Mouse (Mus musculus) C2C12 (cell line): ENCODE measurements around the gene Kcnk2.

Experiments used
- CTCF ChIP-seq: IDR thresholded peaks from one replicate; pipeline ENCODE4 v1.5.1; 2011; ENCODE audit not compliant: control insufficient read depth, insufficient read depth, insufficient read length
- MYOD1 ChIP-seq: IDR thresholded peaks from one replicate; pipeline ENCODE4 v1.6.1; 2011; ENCODE audit warnings: low read depth; ENCODE audit not compliant: control insufficient read depth, insufficient read length
- MYOG ChIP-seq: IDR thresholded peaks from one replicate; pipeline ENCODE4 v1.6.1; 2011; ENCODE audit not compliant: control insufficient read depth, insufficient read length; ENCODE audit errors: extremely low read depth

- TF ChIP-seq CTCF (no peak), MYOD1 (no peak), MYOG (no peak)
Observed at GRCm38 (mm10) chr1:189217751-189218564, 184.1 kb downstream of the Kcnk2 start.
